Mouse (Mus musculus) adrenal gland, adult 2 months (tissue): ENCODE measurements at regions not wholly inside any gene's neighbourhood (a gene's known extent, or its start where the extent isn't known, plus 50 kb on each side); places are given as distances from the start of the nearest gene placed in this dataset.

Experiments
- DNase-seq: peaks from one replicate; pipeline ENCODE4 v3.0.0; 2021
- microRNA-seq, 2 experiments: library from miRNA; unstranded; fragments of <30 nt; microRNA quantifications; one replicate each; pipeline ENCODE4 v1.2.0; 2021

DNA sequence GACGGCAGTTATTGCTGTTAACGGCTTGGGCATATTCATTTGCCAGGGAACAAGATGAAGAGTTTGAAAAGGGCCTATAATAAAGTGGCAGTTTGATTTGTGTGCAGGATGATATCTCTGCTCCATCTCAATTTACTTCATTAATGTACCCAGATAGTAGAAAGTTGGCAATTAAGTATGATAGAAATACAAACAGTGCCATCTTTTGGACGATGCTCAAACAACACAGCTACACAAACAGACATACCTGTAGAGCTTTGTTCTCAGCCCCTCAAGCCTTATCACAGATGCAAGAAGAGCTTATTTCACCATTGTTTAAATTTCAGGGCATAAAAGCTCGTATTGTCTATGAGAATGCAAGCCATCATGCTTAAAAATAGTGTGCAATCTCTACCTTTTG, 82.2 kb downstream of the Tnfsf11 start:
- DNase-seq, result no peak

DNA sequence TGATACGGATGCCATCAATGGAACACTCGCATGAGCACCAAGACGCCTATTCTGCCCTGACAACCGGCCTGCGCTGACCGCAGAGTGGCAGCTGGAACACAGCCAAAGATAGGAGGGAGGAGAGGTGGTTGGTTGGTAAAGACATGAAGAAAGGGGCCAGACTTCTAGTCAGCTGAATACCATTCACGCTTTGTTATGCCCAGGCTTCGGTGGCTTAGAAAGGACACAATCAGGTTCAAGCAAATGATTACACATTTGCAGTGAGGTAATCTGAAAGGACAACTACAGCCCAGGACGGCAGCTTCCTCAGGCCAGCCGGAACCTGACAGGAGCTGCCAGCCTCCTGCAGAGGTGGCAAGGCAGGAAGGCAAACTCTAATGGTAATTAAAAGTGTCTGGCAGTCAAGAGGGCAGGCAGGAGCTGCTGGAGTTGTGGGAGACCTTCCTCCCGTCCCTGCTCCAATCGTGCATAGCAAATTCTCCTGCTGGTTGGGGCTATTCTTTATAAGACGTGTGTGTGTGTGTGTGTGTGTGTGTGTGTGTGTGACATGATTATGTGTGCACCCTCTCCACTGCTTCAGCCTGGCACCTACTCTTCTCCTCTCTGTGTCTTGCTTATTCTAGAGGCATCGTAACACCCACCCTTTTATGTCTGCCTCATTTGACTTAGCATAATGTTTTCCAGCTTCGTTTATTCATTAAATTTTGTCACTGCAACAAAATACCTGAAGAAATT, 91.4 kb downstream of the Tnfsf11 start:
- peak; percentile 36 for DNase-seq

DNA sequence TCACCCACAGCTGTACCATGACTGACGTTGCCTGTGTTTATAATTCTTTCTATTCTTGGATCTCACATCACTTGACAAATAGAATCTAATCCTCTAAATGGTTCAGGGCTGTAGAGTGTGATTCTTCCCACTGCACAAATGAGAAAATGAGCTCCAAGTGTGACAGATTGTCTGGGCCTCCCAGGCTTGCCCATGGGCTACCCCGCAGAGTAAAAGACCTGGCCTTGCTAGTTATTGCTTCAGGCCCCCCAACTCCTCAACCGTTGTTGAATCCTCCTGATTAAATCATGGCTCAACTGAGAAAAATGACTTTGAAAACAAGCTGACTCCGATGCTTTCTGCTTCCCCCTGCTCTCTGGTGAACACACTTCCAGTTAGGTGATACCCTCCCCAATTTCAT, 92.4 kb downstream of the Tnfsf11 start:
- DNase-seq, result no peak

DNA sequence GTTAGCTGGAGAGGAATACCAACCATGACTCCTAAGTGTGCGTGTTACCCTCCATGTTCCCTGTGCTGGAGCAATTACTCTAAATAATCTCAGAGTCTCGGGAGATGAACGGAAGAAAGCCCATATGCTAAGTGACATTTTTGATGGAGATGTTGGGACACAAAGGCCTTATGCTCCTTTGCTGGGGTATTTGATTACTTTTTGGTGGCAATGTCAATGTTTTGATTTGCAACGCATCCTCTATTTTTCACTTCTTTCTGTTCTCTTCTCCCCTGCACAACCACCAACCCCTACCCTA, 103.3 kb downstream of the Tnfsf11 start:
- no peak for DNase-seq

DNA sequence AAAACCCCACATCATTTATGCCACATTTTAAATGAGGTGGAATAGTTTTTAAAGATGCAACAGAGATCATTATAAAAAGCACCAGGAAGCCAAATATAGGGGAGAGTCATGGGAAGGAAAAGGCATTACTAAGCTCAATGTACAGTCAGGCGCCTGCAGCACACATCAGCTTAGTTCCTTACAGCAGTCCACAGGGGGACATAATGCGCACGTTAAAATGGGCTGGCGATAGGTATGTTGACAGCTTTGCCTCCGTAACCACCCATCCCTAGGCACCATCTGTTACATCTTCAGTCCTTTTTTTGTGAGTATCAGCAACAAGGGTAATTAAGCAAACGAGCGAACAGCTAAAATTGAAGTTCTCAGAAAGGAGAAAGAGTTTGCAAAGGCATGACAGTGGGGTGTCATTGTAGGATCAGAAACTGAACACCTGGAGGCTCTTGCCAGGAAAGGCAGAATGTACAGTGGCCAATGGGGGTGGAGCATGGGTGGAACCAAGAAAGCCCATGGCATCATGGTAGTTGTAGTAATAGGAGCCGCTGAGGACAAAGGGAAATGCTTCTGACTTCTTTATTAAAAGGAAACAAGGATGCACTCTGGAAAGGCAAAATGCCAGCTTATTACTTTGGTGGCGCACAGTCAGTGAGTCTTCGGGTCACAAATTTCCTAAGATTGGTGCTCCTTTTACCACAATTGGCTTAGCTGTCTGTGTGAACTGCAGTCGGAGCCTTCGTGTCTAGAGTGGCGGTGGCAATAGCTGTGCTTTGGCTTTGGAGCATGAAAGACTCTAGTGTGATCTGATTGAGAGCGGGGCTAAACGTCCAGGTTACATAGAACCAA, 103.9 kb downstream of the Tnfsf11 start:
- DNase-seq, result no peak

DNA sequence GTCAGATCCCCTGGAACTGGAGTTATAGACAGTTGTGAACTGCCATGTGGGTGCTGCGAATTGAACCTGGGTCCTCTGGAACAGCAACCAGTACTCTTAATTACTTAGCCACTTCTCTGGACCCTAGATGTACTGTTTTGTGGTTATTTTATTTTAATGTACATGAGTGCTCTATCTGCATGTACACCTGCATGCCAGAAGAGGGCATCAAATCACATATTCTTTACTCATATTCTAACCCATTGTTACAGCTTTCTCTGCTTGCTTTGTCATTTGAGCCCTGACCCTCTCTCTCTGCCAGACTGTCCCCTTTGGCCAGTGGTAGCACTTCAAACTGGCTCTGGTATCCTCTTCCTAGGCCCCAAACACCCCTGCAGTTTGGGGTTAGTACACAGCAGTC, 105.1 kb downstream of the Tnfsf11 start:
- DNase-seq, result no peak

DNA sequence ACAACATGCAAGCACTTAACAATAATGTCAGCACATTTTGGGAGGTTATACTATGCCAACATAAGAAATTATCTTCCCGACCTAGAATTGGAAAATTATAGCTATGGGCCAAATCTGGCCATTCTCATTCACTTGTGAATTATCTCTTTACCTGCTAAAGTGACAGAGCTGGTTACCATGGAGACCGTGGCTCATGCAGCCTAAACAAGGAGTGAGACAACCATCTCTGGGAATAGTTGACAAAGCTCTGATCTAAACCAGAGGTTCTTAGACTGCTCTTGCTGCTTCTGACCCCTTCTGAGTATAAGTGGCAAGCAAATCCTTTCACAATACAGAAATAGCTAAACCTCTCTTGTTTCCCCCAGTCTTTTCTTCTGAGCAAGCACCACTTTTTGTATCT, 108.7 kb upstream of the Fam216b start:
- no peak for DNase-seq

DNA sequence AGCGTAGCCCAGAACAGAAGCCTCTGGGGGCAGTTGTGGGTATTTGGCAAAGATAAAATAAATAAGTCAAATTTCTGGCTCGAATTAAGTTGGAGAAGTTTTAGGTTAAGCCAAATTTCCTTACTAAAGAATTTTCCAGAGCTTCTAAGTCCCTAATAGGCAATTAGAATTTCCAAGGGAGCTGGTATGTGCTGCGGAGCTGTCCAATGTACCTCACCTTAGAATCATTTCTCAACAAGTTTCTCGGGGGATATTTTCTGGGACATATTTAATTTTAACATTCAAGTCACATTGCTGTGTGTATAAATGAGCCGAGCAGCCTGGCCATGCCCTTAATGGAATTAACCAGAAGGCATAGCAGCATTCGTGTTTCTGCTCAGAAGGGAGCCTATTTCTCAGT, 90.8 kb upstream of the Fam216b start:
- DNase-seq, result no peak

DNA sequence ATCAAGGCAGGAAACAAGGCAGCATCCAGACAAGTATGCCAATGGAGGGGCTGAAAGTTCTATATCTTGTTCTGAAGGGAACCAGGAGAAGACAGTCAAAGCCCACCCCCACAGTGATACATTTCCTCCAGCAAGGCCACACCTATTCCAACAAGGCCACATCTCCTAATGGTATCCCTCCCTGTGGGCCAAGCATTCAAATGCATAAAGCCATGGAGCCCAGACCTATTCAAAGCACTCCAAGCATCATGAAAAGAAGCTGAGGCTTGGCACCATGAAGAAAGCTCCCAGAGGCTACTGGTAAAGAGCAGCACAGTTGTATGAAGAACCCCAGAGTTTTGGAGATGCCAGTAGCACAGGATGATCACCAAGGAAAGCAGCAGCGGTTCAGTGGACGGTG, 84.6 kb upstream of the Fam216b start:
- no peak for DNase-seq

DNA sequence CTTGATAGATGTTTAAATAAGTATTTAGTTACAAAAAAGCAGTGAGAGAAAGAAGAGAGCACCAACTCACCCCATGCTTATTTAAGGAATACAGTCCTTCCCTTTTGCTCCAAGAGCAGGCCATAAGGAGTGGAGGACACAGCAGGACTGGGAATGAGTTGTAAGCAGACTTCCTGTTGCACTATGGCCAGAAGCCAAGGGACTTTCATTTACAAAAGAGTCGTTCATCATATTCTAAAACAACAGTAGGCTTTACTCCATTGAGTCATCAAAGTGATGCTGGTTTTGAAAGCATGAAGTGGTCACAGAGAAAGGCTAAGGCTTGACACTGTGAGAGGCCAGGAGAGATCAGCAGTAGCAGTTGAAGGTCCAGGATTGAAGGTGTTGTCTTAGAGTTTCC, 84.1 kb upstream of the Fam216b start:
- DNase-seq, result no peak

DNA sequence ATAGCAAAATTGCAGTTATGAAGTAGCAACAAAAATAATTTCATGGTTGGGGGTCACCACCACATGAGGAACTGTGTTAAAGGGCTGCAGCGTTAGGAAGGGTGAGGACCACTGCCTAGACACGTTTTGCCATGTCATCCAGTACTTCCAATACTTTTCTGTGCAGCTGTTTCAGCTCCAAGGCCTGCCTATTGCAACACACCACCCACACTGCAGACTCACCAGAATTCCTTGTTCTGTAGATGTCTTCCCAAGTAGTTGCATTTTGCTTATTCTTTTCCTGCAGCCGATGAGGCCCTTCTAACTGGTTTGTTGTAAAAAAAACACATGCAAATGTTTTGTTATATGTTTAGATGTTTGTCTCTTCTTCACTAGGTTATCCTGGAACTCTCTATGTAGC, 72.0 kb upstream of the Fam216b start:
- peak; percentile 32 for DNase-seq

DNA sequence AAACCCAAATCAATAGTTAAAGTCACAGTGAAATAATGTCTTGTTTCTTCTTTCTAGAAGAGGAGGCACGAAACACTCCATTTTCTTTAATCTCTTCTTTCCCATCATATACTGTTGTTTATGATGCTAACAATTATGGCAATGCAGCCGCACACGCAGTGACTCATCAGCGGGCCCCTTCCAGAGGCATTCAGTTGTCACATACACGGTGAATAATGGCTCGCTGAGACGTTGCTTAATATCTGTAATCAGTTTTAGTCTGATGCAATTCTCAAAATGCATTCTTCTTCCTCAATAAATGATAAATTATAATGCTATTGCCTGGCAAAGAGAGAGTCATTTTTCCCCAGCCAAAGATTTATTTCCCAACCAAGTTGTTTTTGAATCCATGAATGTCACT, 70.8 kb upstream of the Fam216b start:
- peak; percentile 52 for DNase-seq

DNA sequence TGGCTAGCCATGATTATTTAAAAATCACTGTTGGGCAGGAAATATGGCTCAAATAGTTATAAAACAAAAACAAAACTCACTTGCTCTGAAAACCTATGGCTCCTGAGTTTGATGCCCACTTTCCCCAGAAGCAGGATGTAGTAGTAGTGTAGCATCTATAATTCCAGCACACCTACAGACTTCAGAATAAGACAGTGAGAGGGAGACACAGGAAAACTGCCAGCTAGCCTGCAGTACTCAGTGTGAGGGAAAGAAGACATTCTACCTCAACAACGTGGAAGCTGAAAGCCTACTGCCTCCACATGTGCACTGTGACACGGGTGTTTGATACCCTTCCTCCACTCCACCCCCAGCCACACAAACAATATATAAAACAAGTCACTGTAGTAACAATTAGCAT, 68.9 kb upstream of the Fam216b start:
- DNase-seq, result no peak

DNA sequence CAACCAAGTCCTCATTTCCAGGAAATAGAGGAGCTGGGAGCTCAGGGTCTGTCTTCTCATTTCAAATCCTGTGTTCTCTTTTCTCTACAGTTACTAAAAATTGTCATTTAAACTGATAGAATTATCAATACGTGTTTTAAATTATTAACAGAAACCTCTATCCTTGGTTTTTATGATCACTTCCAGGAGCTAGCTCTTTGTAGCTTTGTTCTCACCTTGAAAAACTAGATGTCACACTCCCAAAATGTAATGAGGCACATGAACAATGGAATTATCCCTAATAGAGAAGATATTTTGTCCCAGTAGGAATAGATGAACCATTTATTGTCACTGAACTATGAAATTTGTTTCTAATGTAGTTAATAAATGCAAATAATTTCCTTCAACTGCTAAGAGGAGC, 60.0 kb upstream of the Fam216b start:
- DNase-seq, result no peak

DNA sequence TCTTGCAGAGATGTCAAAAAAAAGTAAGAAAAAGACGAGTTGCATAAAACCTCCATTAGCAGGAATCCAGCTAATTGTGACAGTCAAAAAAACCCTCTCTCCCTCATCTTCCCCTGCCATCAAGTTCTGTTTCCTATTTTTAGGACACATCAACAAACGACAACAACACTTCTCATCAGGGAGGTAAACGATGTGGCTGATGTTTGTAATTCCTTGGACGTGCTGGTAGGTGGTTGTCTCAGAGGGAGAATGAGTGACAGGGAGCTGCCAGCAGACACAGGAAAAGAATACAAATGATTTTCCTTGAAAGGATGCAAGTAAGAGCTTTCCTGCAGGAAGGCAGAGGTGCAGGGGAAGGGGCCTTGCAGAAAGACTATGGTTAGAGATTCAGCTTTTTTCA, 54.9 kb upstream of the Fam216b start:
- DNase-seq, result no peak

Small RNA genes in the stretch of these regions (microRNA-seq; reads per million reads assigned to microRNA genes)
- 0 reads per million in 2 experiments for gene Mir1971
